Mouse (Mus musculus) brain, embryonic 14.5 days (tissue): ENCODE results near the gene Oaz1.

Experiments
- CTCF ChIP-seq: fragments of 200-500 bp; IDR thresholded peaks from 2 replicates; pipeline ENCODE4 v1.5.1; 2012; ENCODE audit warnings: inconsistent platforms, mild to moderate bottlenecking, moderate library complexity, borderline replicate concordance; ENCODE audit not compliant: insufficient read depth, insufficient read length; ENCODE audit errors: extremely low read depth
- POLR2A ChIP-seq: fragments of 200-500 bp; IDR thresholded peaks from 2 replicates; pipeline ENCODE4 v1.6.1; 2012; ENCODE audit warnings: mild to moderate bottlenecking, inconsistent platforms, borderline replicate concordance; ENCODE audit not compliant: poor library complexity, insufficient read depth, insufficient read length, severe bottlenecking; ENCODE audit errors: extremely low read depth

DNA sequence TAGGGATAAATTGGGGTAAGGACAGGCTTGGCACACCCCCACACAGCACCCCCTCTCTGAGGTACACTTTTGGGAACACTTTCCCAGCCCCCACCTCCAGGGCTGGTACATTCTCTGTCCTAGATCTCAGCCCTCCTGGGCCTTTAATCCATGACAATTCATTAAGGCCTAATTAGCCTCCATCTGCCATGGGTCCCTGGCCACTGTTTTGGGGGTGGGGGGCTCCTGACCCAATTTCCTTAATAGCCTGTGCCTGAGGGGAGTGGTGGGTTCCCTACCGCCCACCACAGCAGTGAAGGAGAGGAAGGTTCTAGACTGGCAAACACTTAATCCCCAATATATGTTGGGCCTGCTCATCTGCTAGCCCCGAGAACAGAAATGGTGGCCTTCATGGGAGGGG is 15.2 kb downstream of the Oaz1 start:
- TF ChIP-seq POLR2A (no peak), CTCF (no peak)
